Mouse (Mus musculus): ENCODE measurements around the gene E130218I03Rik. TPM values are rescaled to one million over a fixed set of nuclear protein-coding genes. Genes with fewer than 3 reads are reported as not detected.

The E130218I03Rik gene
- polyA plus RNA-seq (2014; fragmentation: Nextera tagmentation; extraction: Ambion mirVana): 0.30 and 0.43 TPM in 2 replicates

DNA sequence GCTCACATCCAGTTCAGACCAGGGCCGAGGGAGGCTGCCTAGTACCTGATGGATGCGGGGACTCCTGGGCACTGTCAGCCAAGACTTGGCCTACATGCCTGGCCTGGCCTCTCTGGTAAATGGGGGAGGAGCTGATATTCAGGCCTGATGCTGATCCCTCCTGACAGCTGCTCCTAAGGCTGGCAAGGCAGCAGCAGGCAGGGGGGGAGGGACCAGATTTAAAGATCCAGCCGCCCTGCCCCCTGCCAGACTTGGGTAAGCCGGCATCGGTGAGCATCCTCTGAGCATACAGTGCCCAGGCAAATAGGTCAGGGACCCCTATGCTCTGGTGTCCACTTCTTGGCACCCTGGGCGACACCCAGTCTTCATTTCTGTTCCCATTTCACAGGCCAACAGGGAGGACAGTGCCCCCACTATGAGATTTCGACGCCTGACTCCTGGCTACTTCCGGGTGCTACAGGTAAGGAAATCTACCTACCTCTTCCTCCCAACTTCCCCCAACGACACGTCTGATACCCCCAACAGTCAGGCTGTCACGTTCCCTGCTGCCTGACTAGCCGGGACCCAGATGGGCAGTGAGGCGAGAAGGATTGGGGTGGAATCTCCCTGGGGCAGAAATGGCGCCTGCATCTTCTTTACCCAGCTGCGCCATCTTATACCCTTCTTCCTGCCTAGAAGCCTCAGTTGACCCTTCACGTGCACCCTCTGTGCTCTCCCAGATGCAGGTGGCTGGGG is at the start of gene E130218I03Rik:
E130218I03Rik (plus strand) TSS at position 147 of the 735 bp plus-strand sequence.
- ATAC-seq (ENCODE audit: low FRiP score, low TSS enrichment): no peak
- H3K4me1 ChIP-seq (ENCODE audit: control insufficient read depth, insufficient read depth, low read length): peaks cover 19% of the 10 kb centered on the region
- H3K4me2 ChIP-seq (ENCODE audit: low read length): peak within 1 kb of the TSS; percentile 94
- peak within 1 kb of the TSS; percentile 80 for H3K4me3 ChIP-seq (replicated peaks; ENCODE audit: low read depth, low read length)
- H3K36me3 ChIP-seq (ENCODE audit: control insufficient read depth, insufficient read depth, low read length): no peaks in the 10 kb centered on the region
- DNase-seq: no peak
- H3K27me3 ChIP-seq (ENCODE audit: control insufficient read depth, insufficient read depth, low read length): peaks cover 15% of the 10 kb centered on the region
- peak within 1 kb of the TSS; percentile 75 for H3K9ac ChIP-seq (replicated peaks; ENCODE audit: low read length)
- WGBS: 92% methylated on average over 17 of the region's 17 CpGs
- no peak within 1 kb of the TSS for H3K27ac ChIP-seq (replicated peaks; ENCODE audit: low read depth, low read length)
- no peaks in the 10 kb centered on the region for H3K9me3 ChIP-seq (ENCODE audit: control insufficient read depth, low read length)

DNA sequence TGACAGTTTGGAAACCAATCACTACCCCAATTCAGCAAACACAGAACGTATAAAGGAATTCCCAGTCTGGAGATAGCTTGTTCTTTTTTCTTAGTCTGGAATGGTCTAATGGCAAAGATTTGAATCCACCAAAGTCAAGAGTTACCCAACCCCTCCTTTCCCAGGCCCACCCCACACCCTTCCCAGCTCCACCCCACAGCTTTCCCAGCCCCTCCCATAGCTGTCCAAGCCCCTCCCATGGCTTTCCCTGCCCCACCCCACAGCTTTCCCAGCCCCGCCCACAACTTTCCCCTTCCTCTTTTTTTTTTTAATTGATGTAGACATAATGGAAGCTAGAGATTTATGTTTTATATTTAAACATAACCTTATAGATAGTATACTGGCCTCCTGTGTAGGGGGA is 44.1 kb upstream of the E130218I03Rik start:
- no peaks in the 10 kb centered on the region for H3K36me3 ChIP-seq (ENCODE audit: control insufficient read depth, insufficient read depth, low read length)
- H3K4me2 ChIP-seq (ENCODE audit: low read length): no peak overlapping the region
- no peak overlapping the region for H3K4me3 ChIP-seq (replicated peaks; ENCODE audit: low read depth, low read length)
- no peak overlapping the region for H3K27ac ChIP-seq (replicated peaks; ENCODE audit: low read depth, low read length)
- H3K9me3 ChIP-seq (ENCODE audit: control insufficient read depth, low read length): no peaks in the 10 kb centered on the region
- ATAC-seq (ENCODE audit: low FRiP score, low TSS enrichment) (no peak), DNase-seq (no peak)
- no peaks in the 10 kb centered on the region for H3K27me3 ChIP-seq (ENCODE audit: control insufficient read depth, insufficient read depth, low read length)
- WGBS: 83% methylated on average over 2 of the region's 2 CpGs
- H3K4me1 ChIP-seq (ENCODE audit: control insufficient read depth, insufficient read depth, low read length): no peaks in the 10 kb centered on the region
- H3K9ac ChIP-seq (replicated peaks; ENCODE audit: low read length): no peak overlapping the region

DNA sequence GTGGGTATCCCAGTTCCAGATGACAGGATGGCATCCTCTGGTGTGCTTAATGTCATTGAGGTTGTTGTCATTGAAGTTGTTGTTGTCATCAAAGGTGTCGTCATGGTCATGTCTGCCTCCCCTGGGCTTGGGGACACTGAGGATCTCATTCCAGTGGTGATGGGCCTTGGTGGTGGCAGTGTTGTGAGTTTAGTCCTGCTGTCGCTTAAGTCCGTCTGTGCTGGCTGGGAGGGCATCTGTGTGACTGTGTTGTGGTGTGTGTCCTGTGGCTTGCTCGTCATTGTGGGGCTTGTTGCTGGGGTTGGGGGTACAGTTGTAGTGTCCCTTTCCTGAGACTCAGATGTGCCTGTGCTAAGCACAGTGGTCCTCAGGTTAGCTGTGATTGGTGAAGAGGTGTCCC is 40.6 kb upstream of the E130218I03Rik start, which contains the start of gene Gm7534:
Gm7534 (minus strand) TSS at position 101 of the 400 bp plus-strand sequence.
- no peaks in the 10 kb centered on the region for H3K27me3 ChIP-seq (ENCODE audit: control insufficient read depth, insufficient read depth, low read length)
- no peak within 1 kb of the TSS for H3K4me3 ChIP-seq (replicated peaks; ENCODE audit: low read depth, low read length)
- no peaks in the 10 kb centered on the region for H3K36me3 ChIP-seq (ENCODE audit: control insufficient read depth, insufficient read depth, low read length)
- ATAC-seq (ENCODE audit: low FRiP score, low TSS enrichment) (no peak), DNase-seq (no peak)
- H3K4me1 ChIP-seq (ENCODE audit: control insufficient read depth, insufficient read depth, low read length): no peaks in the 10 kb centered on the region
- H3K9me3 ChIP-seq (ENCODE audit: control insufficient read depth, low read length): no peaks in the 10 kb centered on the region
- no peak within 1 kb of the TSS for H3K9ac ChIP-seq (replicated peaks; ENCODE audit: low read length)
- H3K4me2 ChIP-seq (ENCODE audit: low read length): no peak within 1 kb of the TSS
- WGBS: 92% methylated on average over 4 of the region's 4 CpGs
- H3K27ac ChIP-seq (replicated peaks; ENCODE audit: low read depth, low read length): no peak within 1 kb of the TSS

DNA sequence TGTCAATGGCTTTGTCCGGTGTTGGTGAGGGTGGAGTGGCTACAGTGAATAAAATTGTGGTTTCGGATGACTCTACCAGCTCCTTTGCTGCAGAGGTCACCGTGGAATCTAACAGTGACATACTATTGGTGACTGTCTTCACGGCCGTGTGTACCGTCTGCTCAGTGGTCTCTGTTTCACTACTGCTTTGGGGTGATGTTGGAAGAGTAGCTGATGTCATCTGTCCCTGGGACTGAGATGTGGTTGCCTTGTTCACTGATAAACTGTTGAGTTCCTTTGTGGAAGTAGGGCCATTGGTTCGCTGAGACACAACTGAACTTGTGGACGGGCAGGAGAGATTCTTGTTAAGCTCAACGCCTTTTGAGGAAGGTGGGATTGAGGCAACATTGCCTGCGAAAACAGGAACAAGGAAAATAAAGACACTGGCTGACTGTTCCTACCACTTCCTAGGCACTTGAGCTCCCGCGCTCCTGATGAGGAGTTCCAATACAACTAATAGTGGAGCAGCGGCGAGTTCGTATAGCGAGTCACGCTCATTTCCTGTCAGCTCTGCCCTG is 40.0 kb upstream of the E130218I03Rik start:
- no peak overlapping the region for H3K4me2 ChIP-seq (ENCODE audit: low read length)
- H3K36me3 ChIP-seq (ENCODE audit: control insufficient read depth, insufficient read depth, low read length): no peaks in the 10 kb centered on the region
- H3K9me3 ChIP-seq (ENCODE audit: control insufficient read depth, low read length): no peaks in the 10 kb centered on the region
- ATAC-seq (ENCODE audit: low FRiP score, low TSS enrichment) (no peak), DNase-seq (no peak)
- WGBS: 91% methylated on average over 17 of the region's 17 CpGs
- no peak overlapping the region for H3K9ac ChIP-seq (replicated peaks; ENCODE audit: low read length)
- no peak overlapping the region for H3K4me3 ChIP-seq (replicated peaks; ENCODE audit: low read depth, low read length)
- no peaks in the 10 kb centered on the region for H3K4me1 ChIP-seq (ENCODE audit: control insufficient read depth, insufficient read depth, low read length)
- H3K27me3 ChIP-seq (ENCODE audit: control insufficient read depth, insufficient read depth, low read length): no peaks in the 10 kb centered on the region
- no peak overlapping the region for H3K27ac ChIP-seq (replicated peaks; ENCODE audit: low read depth, low read length)

DNA sequence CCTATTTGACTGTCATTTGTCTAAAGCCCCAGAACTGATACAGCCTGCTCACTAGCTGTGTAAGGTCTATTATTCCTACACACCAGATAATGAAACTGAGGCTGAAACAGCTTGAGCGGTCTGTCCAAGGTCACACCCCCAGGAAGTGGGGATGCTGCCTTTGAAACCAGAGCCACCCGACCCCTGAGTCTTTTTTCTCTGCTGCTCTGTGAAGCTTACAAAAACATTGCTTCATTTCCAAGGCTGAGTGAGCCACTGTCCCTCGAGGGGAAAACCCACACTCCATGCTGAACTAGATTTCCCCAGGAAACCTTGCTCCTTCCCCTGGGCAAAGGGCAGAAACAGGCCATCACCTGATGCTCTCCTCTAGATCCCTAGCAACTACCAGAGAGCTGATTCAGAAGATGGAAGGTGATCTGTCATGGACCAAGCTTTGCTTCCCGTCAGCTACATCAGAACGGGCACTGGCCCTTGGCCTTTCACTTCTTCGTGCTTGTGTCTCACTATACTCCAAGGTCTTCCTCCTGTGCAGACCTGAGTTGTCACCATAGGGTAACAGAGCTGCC is 36.9 kb upstream of the E130218I03Rik start:
- DNase-seq: no peak
- H3K4me1 ChIP-seq (ENCODE audit: control insufficient read depth, insufficient read depth, low read length): no peaks in the 10 kb centered on the region
- H3K36me3 ChIP-seq (ENCODE audit: control insufficient read depth, insufficient read depth, low read length): no peaks in the 10 kb centered on the region
- no peak overlapping the region for H3K27ac ChIP-seq (replicated peaks; ENCODE audit: low read depth, low read length)
- WGBS: 73% methylated on average over 6 of the region's 6 CpGs
- no peak overlapping the region for H3K4me2 ChIP-seq (ENCODE audit: low read length)
- no peaks in the 10 kb centered on the region for H3K9me3 ChIP-seq (ENCODE audit: control insufficient read depth, low read length)
- H3K9ac ChIP-seq (replicated peaks; ENCODE audit: low read length): no peak overlapping the region
- H3K4me3 ChIP-seq (replicated peaks; ENCODE audit: low read depth, low read length): no peak overlapping the region
- no peak for ATAC-seq (ENCODE audit: low FRiP score, low TSS enrichment)
- no peaks in the 10 kb centered on the region for H3K27me3 ChIP-seq (ENCODE audit: control insufficient read depth, insufficient read depth, low read length)

DNA sequence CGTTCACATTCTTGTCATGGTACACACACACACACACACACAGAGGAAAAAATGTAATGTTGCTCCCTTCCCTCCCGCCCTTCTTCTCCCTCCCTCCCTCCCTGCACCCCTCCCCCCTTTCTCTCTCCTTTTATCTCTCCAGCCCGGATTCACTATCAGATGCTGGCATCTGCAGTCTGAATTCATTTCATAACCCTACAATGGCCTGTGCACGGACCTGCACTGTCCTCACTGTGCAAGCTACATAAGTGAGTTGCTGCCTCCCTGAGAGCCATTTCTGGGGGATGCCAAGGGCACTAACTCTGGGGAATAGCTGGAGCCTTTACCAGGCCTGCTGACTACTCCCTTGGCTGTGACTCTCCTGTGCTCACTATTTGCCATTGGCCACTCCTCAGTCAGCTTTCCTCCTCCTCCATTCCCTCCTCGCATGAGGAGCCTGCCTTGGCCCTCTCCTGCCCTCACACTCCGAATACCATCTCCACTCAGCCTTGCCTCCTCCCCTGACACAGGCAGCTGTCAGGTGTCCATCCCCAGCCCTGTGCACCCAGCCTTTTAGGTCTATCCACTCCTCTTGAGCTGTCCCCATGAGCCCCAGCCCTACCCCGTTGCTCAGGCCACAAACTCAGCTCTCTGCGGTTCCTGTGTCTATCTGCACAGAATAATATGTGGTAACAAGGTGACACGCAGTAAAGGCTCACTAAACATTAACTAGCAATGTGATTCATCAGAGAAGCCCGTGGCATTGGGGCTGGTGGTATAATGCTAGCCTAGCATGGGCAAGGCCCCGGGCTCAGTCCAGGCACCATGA is 20.5 kb upstream of the E130218I03Rik start:
- WGBS: 65% methylated on average over 11 of the region's 11 CpGs
- Histone ChIP-seq H3K4me3 (replicated peaks; ENCODE audit: low read depth, low read length) (no peak overlapping the region), H3K27me3 (ENCODE audit: control insufficient read depth, insufficient read depth, low read length) (no peaks in the 10 kb centered on the region), H3K4me2 (ENCODE audit: low read length) (no peak overlapping the region), H3K36me3 (ENCODE audit: control insufficient read depth, insufficient read depth, low read length) (no peaks in the 10 kb centered on the region), H3K9ac (replicated peaks; ENCODE audit: low read length) (no peak overlapping the region), H3K27ac (replicated peaks; ENCODE audit: low read depth, low read length) (no peak overlapping the region), H3K4me1 (ENCODE audit: control insufficient read depth, insufficient read depth, low read length) (no peaks in the 10 kb centered on the region), H3K9me3 (ENCODE audit: control insufficient read depth, low read length) (no peaks in the 10 kb centered on the region)
- no peak for ATAC-seq (ENCODE audit: low FRiP score, low TSS enrichment)
- no peak for DNase-seq

DNA sequence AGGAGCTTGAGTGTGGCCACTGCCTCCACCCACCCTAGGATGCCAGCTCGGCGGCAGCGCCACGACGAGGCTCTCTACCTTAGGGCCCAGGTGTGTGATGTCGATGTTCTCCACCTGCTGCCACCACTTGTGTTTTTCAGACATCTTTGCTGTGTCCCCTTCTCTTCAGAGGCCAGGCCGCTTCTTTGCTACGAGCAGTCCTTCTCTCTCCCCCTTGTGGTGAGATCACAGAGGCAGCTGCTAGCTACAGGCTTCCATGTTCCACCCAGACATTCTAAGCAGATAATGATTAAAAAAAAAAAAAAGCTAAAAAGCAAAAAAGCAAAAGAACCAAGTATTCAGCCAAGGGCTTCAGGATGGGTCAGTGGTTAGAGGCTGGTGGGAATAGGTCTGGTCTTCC is 16.3 kb upstream of the E130218I03Rik start, which contains the start of gene Catsper4:
Catsper4 (minus strand) TSS at position 190 of the 400 bp plus-strand sequence.
- no peak within 1 kb of the TSS for H3K4me2 ChIP-seq (ENCODE audit: low read length)
- WGBS: 70% methylated on average over 8 of the region's 8 CpGs
- H3K9ac ChIP-seq (replicated peaks; ENCODE audit: low read length): no peak within 1 kb of the TSS
- H3K27ac ChIP-seq (replicated peaks; ENCODE audit: low read depth, low read length): no peak within 1 kb of the TSS
- no peaks in the 10 kb centered on the region for H3K27me3 ChIP-seq (ENCODE audit: control insufficient read depth, insufficient read depth, low read length)
- DNase-seq: peak; percentile 25
- ATAC-seq (ENCODE audit: low FRiP score, low TSS enrichment): no peak
- H3K4me1 ChIP-seq (ENCODE audit: control insufficient read depth, insufficient read depth, low read length): no peaks in the 10 kb centered on the region
- no peak within 1 kb of the TSS for H3K4me3 ChIP-seq (replicated peaks; ENCODE audit: low read depth, low read length)
- no peaks in the 10 kb centered on the region for H3K9me3 ChIP-seq (ENCODE audit: control insufficient read depth, low read length)
- H3K36me3 ChIP-seq (ENCODE audit: control insufficient read depth, insufficient read depth, low read length): no peaks in the 10 kb centered on the region

DNA sequence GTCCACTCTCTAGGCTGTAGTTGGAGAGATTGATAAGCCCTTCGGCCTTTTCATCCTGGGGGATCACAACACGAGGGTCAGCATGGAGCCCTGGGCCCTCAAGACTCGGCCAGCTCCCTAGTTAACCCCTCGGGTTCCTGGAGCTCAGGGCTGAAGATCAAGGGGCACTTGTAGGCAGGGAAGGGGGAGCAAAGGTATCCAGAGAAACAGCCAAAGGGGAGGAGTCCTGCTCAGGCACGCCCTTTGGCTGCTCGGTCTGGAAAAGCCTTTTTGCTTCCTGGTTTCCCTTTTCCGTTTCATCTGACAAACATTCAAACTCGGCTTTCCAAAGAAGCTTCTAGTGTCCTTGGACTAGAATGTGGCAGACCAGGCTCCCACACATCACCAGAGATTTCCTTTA is 13.0 kb upstream of the E130218I03Rik start:
- no peak overlapping the region for H3K27ac ChIP-seq (replicated peaks; ENCODE audit: low read depth, low read length)
- H3K36me3 ChIP-seq (ENCODE audit: control insufficient read depth, insufficient read depth, low read length): no peaks in the 10 kb centered on the region
- WGBS: 41% methylated on average over 8 of the region's 8 CpGs
- no peak for DNase-seq
- H3K9ac ChIP-seq (replicated peaks; ENCODE audit: low read length): no peak overlapping the region
- no peaks in the 10 kb centered on the region for H3K27me3 ChIP-seq (ENCODE audit: control insufficient read depth, insufficient read depth, low read length)
- no peaks in the 10 kb centered on the region for H3K4me1 ChIP-seq (ENCODE audit: control insufficient read depth, insufficient read depth, low read length)
- no peaks in the 10 kb centered on the region for H3K9me3 ChIP-seq (ENCODE audit: control insufficient read depth, low read length)
- no peak for ATAC-seq (ENCODE audit: low FRiP score, low TSS enrichment)
- no peak overlapping the region for H3K4me3 ChIP-seq (replicated peaks; ENCODE audit: low read depth, low read length)
- no peak overlapping the region for H3K4me2 ChIP-seq (ENCODE audit: low read length)
